Mouse (Mus musculus) gastrocnemius, postnatal 36 days (tissue): ENCODE results near the gene Prim2. TPM values are rescaled to one million over a fixed set of nuclear protein-coding genes. Genes with fewer than 3 reads are reported as not detected.
"Not testable (repeated sequence)": the region's sequence is repeated elsewhere in the genome, so short reads cannot be mapped to it uniquely, and the experiment has no call there.

Experiments used
- DNase-seq, 2 experiments: peaks; one replicate each; pipeline ENCODE4 v3.0.0; 2022
- intact Hi-C: fragments of 180-260 bp; cut with DNase I; formaldehyde crosslinking; loops from one replicate; pipeline ENCODE4 v1.15.1; 2025
- total RNA-seq, 2 experiments: library from RNA; stranded (reverse); gene quantifications; 2 replicates each; pipeline ENCODE4 v1.2.3; 2021

Prim2 gene
- total RNA-seq, 2 experiments from 2014 or later = 0.87 to 1.1 TPM

- intact Hi-C loops = no loop called here
- DNase-seq = no peak
Observed at GRCm38 (mm10) chr1:33658302-33658701, 11.3 kb downstream of the Prim2 start.

- intact Hi-C loops = no loop called here
Observed at GRCm38 (mm10) chr1:33657574-33658149, 11.9 kb downstream of the Prim2 start.

GRCm38 (mm10) chr1:33650875-33651274 lies 18.7 kb downstream of the Prim2 start:
- intact Hi-C loops = no loop called here
- DNase-seq = no peak

More at GRCm38 (mm10) chr1:33657574-33658149, 11.9 kb downstream of the Prim2 start:
- no peak for DNase-seq

- no peak for DNase-seq
- intact Hi-C loops = no loop called here
Observed at GRCm38 (mm10) chr1:33649534-33650108, 20.0 kb downstream of the Prim2 start.

GRCm38 (mm10) chr1:33649021-33649420 lies 20.6 kb downstream of the Prim2 start:
- no peak for DNase-seq
- intact Hi-C loops = no loop called here

GRCm38 (mm10) chr1:33647661-33648060 lies 21.9 kb downstream of the Prim2 start:
- no peak for DNase-seq
- intact Hi-C loops = no loop called here

GRCm38 (mm10) chr1:33647173-33647572 lies 22.4 kb downstream of the Prim2 start:
- DNase-seq = no peak
- intact Hi-C loops = no loop called here

GRCm38 (mm10) chr1:33645689-33646088 lies 23.9 kb downstream of the Prim2 start:
- intact Hi-C loops = no loop called here
- no peak for DNase-seq

GRCm38 (mm10) chr1:33641139-33641538 lies 28.5 kb downstream of the Prim2 start:
- DNase-seq = no peak
- intact Hi-C loops = no loop called here

- intact Hi-C loops = no loop called here
Observed at GRCm38 (mm10) chr1:33640089-33640488, 29.5 kb downstream of the Prim2 start.

GRCm38 (mm10) chr1:33639234-33639633 lies 30.4 kb downstream of the Prim2 start:
- intact Hi-C loops = no loop called here

More at GRCm38 (mm10) chr1:33640089-33640488, 29.5 kb downstream of the Prim2 start:
- DNase-seq = no peak

GRCm38 (mm10) chr1:33637827-33638226 lies 31.8 kb downstream of the Prim2 start:
- intact Hi-C loops = no loop called here
- no peak for DNase-seq

More at GRCm38 (mm10) chr1:33639234-33639633, 30.4 kb downstream of the Prim2 start:
- DNase-seq = no peak

- intact Hi-C loops = no loop called here
- DNase-seq = no peak
Observed at GRCm38 (mm10) chr1:33636421-33637195, 33.0 kb downstream of the Prim2 start.

- DNase-seq, intact Hi-C loops: not testable (repeated sequence)
Observed at GRCm38 (mm10) chr1:33631002-33631618, 38.5 kb downstream of the Prim2 start.

- intact Hi-C loops = loop anchor here (2.0 kb wide), 1 partner anchor 43 kb away; no protein-coding TSS in a partner anchor
- no peak for DNase-seq
Observed at GRCm38 (mm10) chr1:33627803-33628202, 41.8 kb downstream of the Prim2 start.

GRCm38 (mm10) chr1:33627070-33627469 lies 42.5 kb downstream of the Prim2 start:
- intact Hi-C loops = no loop called here
- DNase-seq = no peak

- no peak for DNase-seq
- intact Hi-C loops = no loop called here
Observed at GRCm38 (mm10) chr1:33624900-33625299, 44.7 kb downstream of the Prim2 start.

GRCm38 (mm10) chr1:33624441-33624840 lies 45.2 kb downstream of the Prim2 start:
- intact Hi-C loops = no loop called here

GRCm38 (mm10) chr1:33621791-33622190 lies 47.8 kb downstream of the Prim2 start:
- intact Hi-C loops = no loop called here
- DNase-seq = no peak

More at GRCm38 (mm10) chr1:33624441-33624840, 45.2 kb downstream of the Prim2 start:
- no peak for DNase-seq

GRCm38 (mm10) chr1:33620091-33620788 lies 49.4 kb downstream of the Prim2 start:
- intact Hi-C loops = no loop called here
- no peak for DNase-seq
